Mouse (Mus musculus): ENCODE measurements around the gene Rbfox2. TPM values are rescaled to one million over a fixed set of nuclear protein-coding genes. Genes with fewer than 3 reads are reported as not detected.
"Not testable (repeated sequence)": the region's sequence is repeated elsewhere in the genome, so short reads cannot be mapped to it uniquely, and the experiment has no call there.

The Rbfox2 gene
- total RNA-seq, 1 experiment from 2014 or later, result 0.29 TPM

DNA sequence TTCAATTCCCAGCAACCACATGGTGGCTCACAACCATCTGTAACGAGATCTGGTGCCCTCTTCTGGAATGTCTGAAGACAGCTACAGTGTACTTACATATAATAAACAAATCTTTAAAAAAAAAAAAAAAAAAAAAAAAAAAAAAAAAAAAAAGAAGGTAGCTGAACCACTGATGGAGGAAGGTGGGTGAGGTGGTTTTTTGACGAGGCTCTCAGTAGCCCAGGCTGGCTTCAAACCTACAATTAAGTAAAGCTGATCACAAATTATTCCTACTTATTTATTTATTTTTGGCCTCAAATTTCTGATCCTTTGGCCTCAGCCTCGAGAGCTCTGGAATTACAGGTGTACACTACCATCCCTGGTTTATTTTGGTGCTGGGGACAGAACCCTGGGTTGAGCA lies 28.4 kb upstream of the Rbfox2 start:
- ATAC-seq (replicated peaks; ENCODE audit: insufficient number of reproducible peaks, low FRiP score, low TSS enrichment, poor library complexity, severe bottlenecking), result not testable (repeated sequence)

DNA sequence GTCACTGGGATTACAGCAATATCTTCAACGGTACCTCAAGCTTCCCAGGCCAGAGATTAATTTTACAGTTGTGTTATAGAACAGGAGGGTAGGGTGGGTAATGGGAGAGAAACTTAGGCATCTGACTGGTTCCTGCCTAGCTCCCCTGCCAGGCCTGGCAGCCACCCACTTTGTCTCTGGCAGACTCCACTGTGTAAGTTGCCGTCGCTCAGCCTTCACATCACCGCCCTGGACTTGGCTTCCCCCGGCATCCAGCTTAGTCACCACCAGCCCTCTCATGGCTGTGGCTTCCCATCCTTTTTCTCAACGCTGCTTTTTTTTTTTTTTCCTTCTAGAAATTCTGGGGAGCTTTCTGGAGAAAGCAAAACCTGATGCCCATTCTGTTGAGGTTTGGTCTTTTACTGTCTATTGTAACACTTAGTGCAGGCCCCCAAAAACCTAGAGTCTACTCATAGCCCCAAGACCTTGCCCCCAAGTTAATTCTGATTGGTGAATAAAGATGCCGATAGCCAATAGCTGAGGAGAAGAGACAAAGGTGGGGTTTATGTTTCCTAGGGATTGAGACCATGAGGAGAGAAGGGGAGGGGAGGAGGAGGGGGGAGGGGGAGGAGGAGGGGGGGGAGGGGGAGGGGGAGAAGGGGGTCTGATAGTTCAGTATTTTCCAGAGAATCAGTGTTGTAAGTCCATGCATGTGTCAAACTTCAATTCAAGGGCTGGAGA lies 25.6 kb upstream of the Rbfox2 start:
- no peak for ATAC-seq (replicated peaks; ENCODE audit: insufficient number of reproducible peaks, low FRiP score, low TSS enrichment, poor library complexity, severe bottlenecking)

DNA sequence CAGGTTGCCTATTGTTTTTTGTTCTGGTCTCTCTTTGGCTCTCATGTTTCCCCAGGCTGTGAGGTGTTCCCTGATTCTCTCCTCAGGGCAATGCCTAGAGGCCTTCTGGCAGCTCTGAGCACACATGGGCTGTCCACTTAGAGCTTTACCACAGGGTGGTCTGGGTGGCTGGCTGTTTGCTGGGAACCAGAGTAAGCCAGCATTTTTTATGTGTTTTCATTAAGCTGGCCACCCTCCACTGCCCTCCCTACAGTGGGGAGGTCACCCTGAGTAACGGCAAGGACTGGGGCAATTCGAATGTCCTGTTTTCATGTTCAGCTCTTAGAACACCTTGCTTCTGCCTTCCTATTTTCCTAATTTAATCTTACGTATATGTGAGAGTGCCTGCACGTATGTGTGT lies 24.6 kb upstream of the Rbfox2 start:
- ATAC-seq (replicated peaks; ENCODE audit: insufficient number of reproducible peaks, low FRiP score, low TSS enrichment, poor library complexity, severe bottlenecking), result no peak

- ATAC-seq (replicated peaks; ENCODE audit: insufficient number of reproducible peaks, low FRiP score, low TSS enrichment, poor library complexity, severe bottlenecking), result no peak
Observed at GRCm38 (mm10) chr15:77329681-77330180, 22.9 kb upstream of the Rbfox2 start.

- no peak for ATAC-seq (replicated peaks; ENCODE audit: insufficient number of reproducible peaks, low FRiP score, low TSS enrichment, poor library complexity, severe bottlenecking)
Observed at GRCm38 (mm10) chr15:77326361-77326760, 19.6 kb upstream of the Rbfox2 start.

DNA sequence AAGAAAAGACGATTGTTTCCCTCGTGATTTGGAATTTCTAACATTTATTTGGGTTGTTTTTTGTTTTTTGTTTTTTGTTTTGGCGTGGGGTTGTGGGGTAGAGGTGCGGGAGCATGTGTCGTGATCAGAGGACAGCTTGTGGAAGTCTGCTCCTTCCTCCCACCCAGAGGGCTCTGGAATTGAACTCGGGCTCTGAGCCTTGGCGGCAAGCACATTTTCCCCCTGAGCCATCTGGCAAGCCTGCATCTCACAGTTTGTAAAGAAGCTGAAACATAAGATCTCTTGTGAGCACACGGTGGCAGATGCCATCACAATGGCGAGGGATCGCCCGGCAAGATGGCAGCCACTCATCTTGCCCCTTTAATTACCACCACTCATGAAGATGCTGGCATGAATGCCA lies 17.6 kb upstream of the Rbfox2 start:
- no peak for ATAC-seq (replicated peaks; ENCODE audit: insufficient number of reproducible peaks, low FRiP score, low TSS enrichment, poor library complexity, severe bottlenecking)

DNA sequence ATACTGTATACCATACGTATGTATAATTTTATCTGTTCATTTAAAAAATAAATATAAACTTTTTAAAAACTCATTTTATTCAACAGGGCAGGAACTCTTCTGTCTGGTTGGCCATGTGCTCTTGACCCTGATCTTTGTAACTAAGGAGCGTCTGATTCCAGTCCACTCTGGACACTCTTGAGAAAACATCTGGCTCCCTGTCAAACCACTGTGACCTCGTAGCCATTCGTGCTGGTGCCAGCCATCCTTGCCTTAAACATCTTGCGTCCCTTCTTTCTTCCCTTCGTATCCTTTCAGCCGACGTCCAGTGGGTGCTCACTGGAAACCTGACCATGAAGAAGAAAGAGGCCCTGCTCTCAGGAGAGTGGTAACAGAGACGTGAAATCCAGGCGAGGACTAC lies 16.4 kb upstream of the Rbfox2 start:
- ATAC-seq (replicated peaks; ENCODE audit: insufficient number of reproducible peaks, low FRiP score, low TSS enrichment, poor library complexity, severe bottlenecking), result no peak

- no peak for ATAC-seq (replicated peaks; ENCODE audit: insufficient number of reproducible peaks, low FRiP score, low TSS enrichment, poor library complexity, severe bottlenecking)
Observed at GRCm38 (mm10) chr15:77313701-77314100, 6.9 kb upstream of the Rbfox2 start.

DNA sequence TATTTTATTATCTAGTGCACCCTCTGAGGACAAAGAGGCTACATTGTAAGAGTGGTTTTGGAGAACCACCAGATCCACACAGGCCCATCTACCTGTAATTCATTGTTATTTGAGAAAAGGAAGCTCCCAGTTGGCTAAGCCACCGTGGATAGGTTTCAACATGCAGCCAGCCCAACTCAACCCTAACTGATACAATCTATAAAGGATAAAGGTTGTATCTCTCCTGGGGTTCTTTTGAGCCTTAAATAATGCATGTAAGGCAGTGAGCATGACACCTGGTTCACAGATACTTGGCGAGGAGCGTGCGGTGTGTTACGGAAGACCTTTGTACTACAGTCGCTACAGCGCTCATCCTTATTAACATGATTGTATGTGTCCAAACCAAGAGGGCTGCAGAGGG lies 6.0 kb upstream of the Rbfox2 start:
- ATAC-seq (replicated peaks; ENCODE audit: insufficient number of reproducible peaks, low FRiP score, low TSS enrichment, poor library complexity, severe bottlenecking), result no peak

GRCm38 (mm10) chr15:77307767-77308495 lies 1.1 kb upstream of the Rbfox2 start:
- no peak for ATAC-seq (replicated peaks; ENCODE audit: insufficient number of reproducible peaks, low FRiP score, low TSS enrichment, poor library complexity, severe bottlenecking)

DNA sequence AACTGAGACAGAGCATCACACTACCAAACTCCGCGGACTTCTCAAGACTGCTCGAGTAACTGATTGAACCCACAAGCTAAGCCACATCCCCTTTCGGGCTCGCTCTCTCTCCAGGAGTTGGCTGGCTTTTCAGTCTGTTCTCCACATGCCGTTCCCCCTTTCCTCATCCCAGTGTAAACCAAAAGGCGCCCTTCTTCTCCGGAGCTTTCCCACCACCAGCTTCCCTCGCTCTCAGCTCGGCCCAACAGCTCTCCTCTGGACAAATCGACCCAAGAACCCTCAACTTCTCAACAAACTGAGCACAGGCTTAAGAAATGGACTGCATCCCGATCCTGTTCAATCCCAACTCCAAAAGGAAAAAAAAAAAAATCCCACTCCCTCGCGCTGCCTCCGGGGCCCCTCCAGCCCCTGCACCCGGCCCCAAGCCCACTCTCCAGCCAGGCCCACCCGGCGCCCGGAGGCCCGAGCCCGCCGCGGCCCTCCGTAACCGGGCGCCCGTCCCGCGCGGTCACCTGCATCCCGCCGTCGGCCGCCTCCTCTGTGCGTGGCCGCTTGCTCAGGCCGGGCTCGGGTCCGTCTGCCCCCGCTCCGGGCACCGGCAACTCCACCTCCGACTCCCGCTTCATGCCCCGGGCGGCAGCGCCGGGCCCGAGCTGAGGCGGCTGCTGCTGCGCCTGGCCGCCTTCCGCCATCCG lies 805 bp downstream of the Rbfox2 start:
- ATAC-seq (replicated peaks; ENCODE audit: insufficient number of reproducible peaks, low FRiP score, low TSS enrichment, poor library complexity, severe bottlenecking), result no peak

DNA sequence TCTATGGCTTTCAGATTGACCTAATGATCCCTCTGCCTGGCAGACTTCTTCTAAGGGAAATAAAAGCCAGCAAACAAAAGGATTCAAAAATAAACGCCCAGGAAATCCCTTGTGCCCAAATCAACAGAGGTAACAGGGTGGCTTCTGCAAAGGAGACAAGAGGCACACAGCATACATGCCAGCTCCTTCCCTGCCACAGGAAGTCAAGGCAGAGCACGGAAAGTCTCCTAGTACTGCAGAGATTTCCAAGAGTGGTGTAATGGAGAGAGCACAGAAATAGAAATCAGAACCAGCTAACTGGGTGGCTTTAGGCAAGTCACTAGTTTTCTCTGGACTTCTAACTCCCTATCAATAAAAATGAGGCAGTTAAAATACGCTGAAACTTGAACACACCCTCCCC lies 1.8 kb downstream of the Rbfox2 start:
- ATAC-seq (replicated peaks; ENCODE audit: insufficient number of reproducible peaks, low FRiP score, low TSS enrichment, poor library complexity, severe bottlenecking), result no peak

GRCm38 (mm10) chr15:77301122-77301521 lies 5.7 kb downstream of the Rbfox2 start:
- ATAC-seq (replicated peaks; ENCODE audit: insufficient number of reproducible peaks, low FRiP score, low TSS enrichment, poor library complexity, severe bottlenecking), result no peak

DNA sequence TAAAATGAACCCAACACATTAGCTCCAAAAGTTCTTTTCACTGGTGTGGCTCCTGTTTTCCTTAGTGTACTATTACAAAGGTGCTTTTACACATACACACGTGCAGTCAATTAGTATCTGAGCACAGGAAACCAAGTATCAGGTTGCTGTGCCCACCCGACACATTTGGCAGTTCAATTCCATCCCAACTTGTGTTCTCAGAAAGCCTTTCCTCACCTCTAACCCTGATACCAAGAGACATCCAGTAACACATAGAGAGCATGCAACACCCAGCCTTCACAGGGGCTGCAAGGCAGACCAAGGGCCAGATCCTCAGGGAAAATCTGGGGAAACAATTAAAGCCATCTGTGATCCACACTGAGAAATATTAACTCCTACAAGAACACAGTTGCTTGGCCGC lies 8.2 kb downstream of the Rbfox2 start:
- no peak for ATAC-seq (replicated peaks; ENCODE audit: insufficient number of reproducible peaks, low FRiP score, low TSS enrichment, poor library complexity, severe bottlenecking)

DNA sequence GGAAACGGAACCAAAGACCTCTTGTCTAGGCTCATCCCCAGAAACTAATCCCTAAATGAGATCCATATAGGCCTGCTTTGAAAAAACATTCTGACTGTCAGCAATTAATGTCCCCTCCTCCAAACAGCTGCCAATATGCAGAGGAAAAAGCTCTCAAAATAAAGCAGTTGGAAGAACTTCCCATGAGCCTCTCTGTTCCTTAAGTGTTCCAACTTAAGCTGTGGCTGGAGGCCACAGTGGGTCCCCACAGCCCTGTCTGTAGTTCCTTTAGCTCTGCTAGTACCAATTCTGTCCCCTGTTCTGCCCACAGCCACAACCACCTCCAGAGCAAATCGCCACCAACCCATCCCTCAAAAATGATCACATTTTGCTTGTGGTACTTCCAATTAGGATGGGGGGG lies 10.2 kb downstream of the Rbfox2 start:
- ATAC-seq (replicated peaks; ENCODE audit: insufficient number of reproducible peaks, low FRiP score, low TSS enrichment, poor library complexity, severe bottlenecking), result no peak

DNA sequence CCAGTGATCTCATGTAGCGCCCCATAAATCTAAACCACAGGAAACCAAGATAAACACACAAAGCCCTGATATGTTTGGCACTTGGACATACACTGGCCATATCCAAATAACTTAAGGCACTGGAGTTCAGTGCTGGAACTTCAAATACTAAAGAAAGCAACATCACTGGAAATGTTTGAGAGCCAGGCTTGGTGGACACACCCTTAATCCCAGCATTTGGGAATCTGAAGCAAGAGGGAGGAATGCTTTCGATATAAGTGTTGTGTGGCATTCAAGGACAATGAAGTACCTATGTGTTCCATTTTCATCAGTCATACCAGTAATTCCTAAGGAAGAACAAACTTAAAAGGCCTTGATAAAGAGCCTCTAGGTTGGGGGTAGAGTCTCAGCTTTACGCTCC lies 13.3 kb downstream of the Rbfox2 start:
- ATAC-seq (replicated peaks; ENCODE audit: insufficient number of reproducible peaks, low FRiP score, low TSS enrichment, poor library complexity, severe bottlenecking), result no peak

DNA sequence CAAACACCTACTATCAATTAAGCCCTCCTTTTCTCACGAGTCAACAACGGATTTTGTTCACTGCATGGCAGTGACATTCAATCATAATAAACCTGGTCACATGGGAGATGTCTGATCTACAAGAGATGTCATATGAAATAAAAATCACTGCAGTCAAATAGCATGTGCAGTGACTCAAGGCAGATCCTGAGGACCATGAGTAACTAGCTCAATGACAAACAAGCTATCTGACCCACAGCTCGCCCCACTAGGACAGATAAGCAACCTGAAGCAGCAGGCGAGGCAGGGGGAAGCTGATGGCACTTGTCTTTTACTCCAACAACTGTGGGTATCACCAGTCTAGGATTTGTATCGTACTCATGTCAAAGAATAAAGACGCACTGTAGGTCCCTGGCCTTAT lies 14.4 kb downstream of the Rbfox2 start:
- no peak for ATAC-seq (replicated peaks; ENCODE audit: insufficient number of reproducible peaks, low FRiP score, low TSS enrichment, poor library complexity, severe bottlenecking)

DNA sequence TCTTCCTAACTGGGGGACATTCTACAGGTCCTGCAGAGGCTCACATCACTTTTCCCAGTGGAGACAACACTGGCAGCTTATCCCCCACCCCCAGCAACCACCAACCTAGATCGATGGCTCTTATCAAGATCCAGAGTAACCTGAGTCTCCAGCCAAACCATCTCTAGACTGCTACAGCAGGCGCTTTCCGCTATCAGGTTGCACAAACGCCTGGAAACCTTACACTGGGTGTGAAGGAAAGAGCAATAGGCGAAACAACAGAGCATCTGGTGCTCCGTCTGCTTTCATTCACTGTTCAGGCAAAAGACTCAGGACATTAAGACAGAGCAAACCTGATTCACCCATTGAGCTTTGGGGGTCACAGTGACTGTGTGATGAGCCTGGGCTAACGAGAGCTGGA lies 15.3 kb downstream of the Rbfox2 start:
- no peak for ATAC-seq (replicated peaks; ENCODE audit: insufficient number of reproducible peaks, low FRiP score, low TSS enrichment, poor library complexity, severe bottlenecking)

GRCm38 (mm10) chr15:77290352-77290751 lies 16.5 kb downstream of the Rbfox2 start:
- no peak for ATAC-seq (replicated peaks; ENCODE audit: insufficient number of reproducible peaks, low FRiP score, low TSS enrichment, poor library complexity, severe bottlenecking)

DNA sequence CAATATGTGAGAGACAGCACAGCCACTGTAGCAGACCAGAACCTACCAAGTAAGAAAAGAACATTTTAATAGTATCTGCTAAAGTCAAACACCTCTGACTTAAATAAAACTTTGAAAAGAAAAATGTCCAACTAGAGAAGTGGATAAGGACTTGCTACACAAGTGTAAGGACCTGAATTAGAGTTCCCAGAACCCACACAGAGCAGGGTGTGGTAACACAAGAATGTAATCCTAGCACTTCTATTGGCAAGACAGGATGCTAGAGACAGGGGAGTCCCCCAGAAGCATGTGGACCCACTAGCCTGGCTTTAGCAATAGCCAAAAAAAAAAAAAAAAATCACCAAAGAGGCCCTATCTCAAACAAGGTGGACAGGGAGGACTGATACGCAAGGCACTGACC lies 26.7 kb downstream of the Rbfox2 start:
- ATAC-seq (replicated peaks; ENCODE audit: insufficient number of reproducible peaks, low FRiP score, low TSS enrichment, poor library complexity, severe bottlenecking), result no peak
